Mouse (Mus musculus) adrenal gland, postnatal 4 days (tissue): ENCODE measurements around the gene Clcn1. TPM values are rescaled to one million over a fixed set of nuclear protein-coding genes. Genes with fewer than 3 reads are reported as not detected.

Experiments
- DNase-seq, 2 experiments: peaks; one replicate each; pipeline ENCODE4 v3.0.0; 2021 to 2022; ENCODE audit warnings: low spot score in 2 of 2, mixed read lengths in 2 of 2
- total RNA-seq, 2 experiments: library from RNA; stranded (reverse); gene quantifications; 2 replicates each; pipeline ENCODE4 v1.2.3; 2021

The Clcn1 gene
- total RNA-seq, 2 experiments from 2014 or later: 1.5 to 2.6 TPM

- DNase-seq: peak; percentile 68 to 70
These were observed 63.8 kb downstream of the Clcn1 start for GRCm38 (mm10) chr6:42350021-42350967.

- no peak for DNase-seq
These were observed 64.7 kb downstream of the Clcn1 start for GRCm38 (mm10) chr6:42350968-42351775.

- no peak for DNase-seq
These were observed 65.4 kb downstream of the Clcn1 start for GRCm38 (mm10) chr6:42351776-42352485.

GRCm38 (mm10) chr6:42352486-42352846 lies 66.0 kb downstream of the Clcn1 start:
- DNase-seq: no peak

- DNase-seq: no peak
These were observed 66.7 kb downstream of the Clcn1 start for GRCm38 (mm10) chr6:42353180-42353579.

- no peak for DNase-seq
These were observed 67.9 kb downstream of the Clcn1 start for GRCm38 (mm10) chr6:42354076-42355019.

- no peak for DNase-seq
These were observed 68.9 kb downstream of the Clcn1 start for GRCm38 (mm10) chr6:42355366-42355765.

GRCm38 (mm10) chr6:42355794-42356600 lies 69.5 kb downstream of the Clcn1 start:
- no peak for DNase-seq

GRCm38 (mm10) chr6:42356913-42357312 lies 70.4 kb downstream of the Clcn1 start:
- no peak for DNase-seq

GRCm38 (mm10) chr6:42357901-42358300 lies 71.4 kb downstream of the Clcn1 start:
- no peak for DNase-seq

- no peak for DNase-seq
These were observed 72.4 kb downstream of the Clcn1 start for GRCm38 (mm10) chr6:42358901-42359300.

- no peak for DNase-seq
These were observed 73.1 kb downstream of the Clcn1 start for GRCm38 (mm10) chr6:42359364-42360147.

GRCm38 (mm10) chr6:42360231-42360840 lies 73.9 kb downstream of the Clcn1 start:
- no peak for DNase-seq

GRCm38 (mm10) chr6:42361041-42361895 lies 74.8 kb downstream of the Clcn1 start:
- no peak for DNase-seq

GRCm38 (mm10) chr6:42362074-42362473 lies 75.6 kb downstream of the Clcn1 start:
- no peak for DNase-seq

- DNase-seq: no peak
These were observed 76.0 kb downstream of the Clcn1 start for GRCm38 (mm10) chr6:42362497-42362896.

- DNase-seq: no peak
These were observed 76.5 kb downstream of the Clcn1 start for GRCm38 (mm10) chr6:42362974-42363373.
